Mouse (Mus musculus) megakaryocyte, embryonic 14.5 days (primary cell): ENCODE results near the gene Abcg4. TPM values are rescaled to one million over a fixed set of nuclear protein-coding genes. Genes with fewer than 3 reads are reported as not detected.

ENCODE experiments used
- H3K27me3 ChIP-seq: replicated peaks from 2 replicates; pipeline ENCODE3; 2012; ENCODE audit warnings: inconsistent platforms
- H3K36me3 ChIP-seq: replicated peaks from 2 replicates; pipeline ENCODE3; 2012; ENCODE audit warnings: low read length, inconsistent platforms, mixed read lengths
- H3K4me1 ChIP-seq: 2 replicates; pipeline ENCODE4 v1.6.1; 2012; ENCODE audit warnings: inconsistent platforms
- H3K4me3 ChIP-seq: replicated peaks from 2 replicates; pipeline ENCODE3; 2012; ENCODE audit warnings: moderate library complexity, mild to moderate bottlenecking, inconsistent platforms
- H3K9me3 ChIP-seq: 2 replicates; pipeline ENCODE4 v1.6.1; 2012; ENCODE audit warnings: inconsistent platforms
- FLI1 ChIP-seq: IDR thresholded peaks from 2 replicates; pipeline ENCODE4 v1.6.1; 2012; ENCODE audit warnings: low read length, inconsistent platforms, mixed read lengths
- GATA1 ChIP-seq: IDR thresholded peaks from 3 replicates; pipeline ENCODE4 v1.6.1; 2012; ENCODE audit warnings: mixed read lengths, low read length, inconsistent platforms, borderline replicate concordance
- polyA plus RNA-seq: library from polyadenylated mRNA; stranded (reverse); fragments of >175 nt; gene quantifications from 2 replicates; pipeline ENCODE4 v1.2.3, GENCODE M21; 2012; ENCODE audit warnings: low replicate concordance; ENCODE audit not compliant: insufficient read depth

Abcg4 gene
- polyA plus RNA-seq, 1 experiment: 0.19 TPM

DNA sequence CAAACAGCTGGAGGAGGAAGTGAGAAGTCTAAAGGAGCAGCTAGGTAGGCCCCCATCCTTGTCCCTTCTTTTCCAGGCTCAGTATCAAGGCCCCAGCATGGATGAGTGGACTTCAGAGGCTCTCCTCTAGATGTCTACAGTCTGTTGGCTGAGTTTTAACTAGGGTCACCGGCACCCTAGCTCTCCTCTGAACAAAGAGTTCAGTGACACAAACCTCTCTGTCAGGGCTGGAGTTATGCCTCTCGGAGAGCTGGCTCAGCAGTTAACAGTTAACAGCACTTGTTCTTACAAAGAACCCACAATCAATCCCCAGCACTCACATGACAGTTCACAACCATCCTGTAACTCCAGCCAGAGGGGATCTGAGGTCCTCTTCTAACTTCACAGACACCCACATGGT, 44.8 kb downstream of the Abcg4 start:
- Histone ChIP-seq H3K36me3 (no peaks in the 10 kb centered on the region), H3K4me3 (no peak overlapping the region), H3K9me3 (peaks cover 5% of the 10 kb centered on the region), H3K4me1 (peaks cover 72% of the 10 kb centered on the region), H3K27me3 (peaks cover 32% of the 10 kb centered on the region)
- TF ChIP-seq GATA1 (no peak), FLI1 (no peak)

DNA sequence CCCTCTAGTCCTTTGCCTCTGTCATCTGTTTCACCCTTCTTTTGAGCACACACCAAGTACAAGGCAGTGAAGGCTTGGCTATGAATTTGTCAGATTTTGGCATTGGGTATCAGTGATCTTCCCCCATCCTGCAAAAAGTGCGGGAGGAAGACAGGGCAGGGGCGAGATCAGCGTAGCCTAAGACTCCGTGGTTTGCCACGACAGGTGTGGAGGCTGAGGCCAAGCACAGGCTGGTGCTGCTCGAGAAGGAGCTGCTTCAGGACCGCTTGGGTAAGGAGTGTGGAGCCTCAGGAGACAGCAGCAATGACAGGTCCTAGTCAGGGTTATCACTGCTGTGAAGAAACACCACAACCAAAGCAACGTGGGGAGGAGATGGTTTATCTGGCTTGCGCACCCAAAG, 47.0 kb downstream of the Abcg4 start:
- H3K4me1 ChIP-seq: peaks cover 58% of the 10 kb centered on the region
- no peak for TF ChIP-seq GATA1
- TF ChIP-seq FLI1: no peak

DNA sequence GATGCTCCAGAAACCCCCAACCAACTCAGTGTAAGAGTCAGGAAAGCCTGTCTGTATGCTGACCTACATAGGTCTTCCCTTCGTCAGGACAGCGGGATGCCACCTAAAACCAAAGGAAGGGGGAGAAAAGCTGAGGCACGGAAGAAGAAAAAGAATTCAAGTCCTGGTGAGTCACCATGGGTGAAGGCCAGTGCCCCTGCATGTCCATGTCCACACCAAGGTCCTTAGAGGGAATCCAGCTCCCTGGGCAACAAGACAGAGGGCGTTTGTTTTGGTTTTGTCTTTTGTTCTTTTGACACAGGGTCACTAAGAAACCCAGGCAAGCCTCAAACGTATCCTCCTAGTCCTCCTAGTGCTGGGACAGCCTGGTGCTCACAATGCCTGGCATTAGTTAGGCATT, 47.5 kb downstream of the Abcg4 start:
- peaks cover 20% of the 10 kb centered on the region for H3K27me3 ChIP-seq
- H3K4me3 ChIP-seq: no peak overlapping the region
- H3K9me3 ChIP-seq: peaks cover 5% of the 10 kb centered on the region
- no peaks in the 10 kb centered on the region for H3K36me3 ChIP-seq
- TF ChIP-seq GATA1: no peak
- TF ChIP-seq FLI1: no peak
- H3K4me1 ChIP-seq: peaks cover 56% of the 10 kb centered on the region

More for the DNA sequence above, 47.0 kb downstream of the Abcg4 start:
- H3K27me3 ChIP-seq: peaks cover 20% of the 10 kb centered on the region
- H3K9me3 ChIP-seq: peaks cover 5% of the 10 kb centered on the region
- no peaks in the 10 kb centered on the region for H3K36me3 ChIP-seq
- peak overlapping the region; percentile 12 for H3K4me3 ChIP-seq

DNA sequence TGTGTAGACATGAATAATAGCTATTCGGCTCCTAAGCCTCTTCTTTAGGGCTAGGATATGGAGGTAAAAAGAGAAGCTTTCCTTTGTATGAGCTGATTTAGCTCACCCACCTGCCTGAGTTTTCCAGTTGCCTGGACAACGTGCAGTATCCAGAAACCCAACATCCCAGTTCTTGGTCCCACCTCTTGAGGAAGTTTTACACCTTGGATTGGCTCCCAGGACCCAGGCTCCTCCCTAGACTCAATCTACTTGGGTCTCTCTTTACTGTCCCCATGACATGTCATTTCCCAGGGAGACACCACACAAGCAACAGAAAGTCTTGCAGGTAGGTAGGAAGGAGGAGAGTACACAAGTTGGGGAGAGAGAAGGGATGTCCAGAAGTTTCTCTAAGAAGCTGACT, 48.0 kb downstream of the Abcg4 start, which contains the start of gene Ccdc153:
TSS of gene Ccdc153 (plus strand) at position 278 of the 400 bp plus-strand sequence.
- Histone ChIP-seq H3K4me3 (peak within 1 kb of the TSS; percentile 12), H3K4me1 (peaks cover 57% of the 10 kb centered on the region), H3K9me3 (peaks cover 5% of the 10 kb centered on the region), H3K27me3 (peaks cover 20% of the 10 kb centered on the region), H3K36me3 (no peaks in the 10 kb centered on the region)
- TF ChIP-seq GATA1 (no peak), FLI1 (no peak)

DNA sequence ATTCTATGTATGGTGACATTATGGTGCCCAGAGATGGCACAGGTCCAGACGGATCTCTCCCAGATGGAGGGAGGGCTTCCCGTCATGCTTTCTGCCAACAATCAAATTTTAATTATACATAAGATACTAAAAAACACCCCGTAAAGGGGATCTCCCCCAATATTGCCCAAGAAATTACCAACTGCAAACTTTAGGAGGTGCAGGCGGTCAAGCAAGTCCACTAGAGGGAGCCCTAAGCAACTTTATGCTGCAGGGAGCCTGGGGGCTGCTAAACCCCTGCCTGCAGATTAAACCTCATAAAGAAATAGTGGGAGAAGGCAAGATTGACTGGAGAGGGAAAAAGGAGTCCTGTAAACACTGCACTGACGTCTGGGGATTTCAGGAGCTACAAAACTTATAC, 49.0 kb downstream of the Abcg4 start:
- H3K9me3 ChIP-seq: peaks cover 5% of the 10 kb centered on the region
- peaks cover 53% of the 10 kb centered on the region for H3K4me1 ChIP-seq
- peaks cover 20% of the 10 kb centered on the region for H3K27me3 ChIP-seq
- no peak overlapping the region for H3K4me3 ChIP-seq
- no peak for TF ChIP-seq FLI1
- no peak for TF ChIP-seq GATA1
- H3K36me3 ChIP-seq: no peaks in the 10 kb centered on the region

DNA sequence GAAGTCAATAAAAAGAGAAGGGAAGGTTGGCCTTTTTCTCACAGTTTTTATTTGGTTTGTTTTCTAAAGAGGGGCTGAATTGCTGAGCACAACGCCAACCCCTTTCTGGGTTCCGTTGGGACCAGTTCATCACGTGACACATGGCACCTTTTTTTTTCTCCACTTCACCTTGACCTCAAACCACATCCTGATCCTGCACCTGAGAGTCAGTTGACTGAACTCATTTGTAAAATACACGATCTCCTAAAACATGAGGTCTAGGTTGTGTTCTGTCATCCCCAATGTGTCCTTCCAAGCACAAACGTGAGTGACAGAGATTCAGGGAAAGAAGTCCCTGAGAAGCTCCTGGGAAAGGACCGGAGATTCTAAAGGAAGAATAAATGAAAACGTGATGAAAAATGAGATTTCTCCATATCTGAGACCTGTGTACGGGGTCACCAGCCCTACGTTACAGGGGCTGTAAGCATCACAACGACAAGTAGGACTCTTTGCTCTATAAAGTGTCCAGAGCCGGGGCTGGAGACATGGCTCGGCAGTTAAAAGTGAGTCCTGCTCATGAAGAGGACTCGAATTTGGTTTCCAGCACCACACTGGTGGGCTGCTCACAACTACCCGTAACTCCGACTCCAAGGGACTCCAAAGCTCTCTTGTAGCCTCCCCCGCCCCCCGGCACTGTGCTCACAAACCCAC, 49.8 kb downstream of the Abcg4 start:
- Histone ChIP-seq H3K36me3 (no peaks in the 10 kb centered on the region), H3K27me3 (peaks cover 20% of the 10 kb centered on the region), H3K9me3 (peaks cover 5% of the 10 kb centered on the region), H3K4me3 (no peak overlapping the region), H3K4me1 (peaks cover 48% of the 10 kb centered on the region)
- no peak for TF ChIP-seq GATA1

DNA sequence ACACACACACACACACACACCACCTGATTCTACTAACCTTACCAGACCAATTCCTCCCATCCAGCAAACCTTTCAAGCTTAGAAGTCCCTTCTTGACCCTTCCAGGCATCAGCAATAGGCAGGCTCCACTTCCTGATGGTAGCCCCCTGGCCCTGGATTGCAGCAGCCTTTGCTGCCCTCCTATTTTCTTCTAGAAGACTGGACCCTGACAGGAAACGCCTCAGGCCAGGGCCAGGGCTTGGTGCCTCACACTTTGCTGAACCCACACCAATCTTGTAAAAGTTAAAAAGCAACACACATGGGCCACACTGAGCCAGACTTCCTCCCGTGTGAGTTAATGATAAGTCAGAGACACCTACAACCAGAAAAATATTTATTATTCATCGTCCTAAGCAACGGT, 51.3 kb downstream of the Abcg4 start:
- Histone ChIP-seq H3K27me3 (peaks cover 16% of the 10 kb centered on the region), H3K9me3 (peaks cover 5% of the 10 kb centered on the region), H3K4me3 (no peak overlapping the region), H3K36me3 (no peaks in the 10 kb centered on the region), H3K4me1 (peaks cover 41% of the 10 kb centered on the region)
- no peak for TF ChIP-seq GATA1
- no peak for TF ChIP-seq FLI1

DNA sequence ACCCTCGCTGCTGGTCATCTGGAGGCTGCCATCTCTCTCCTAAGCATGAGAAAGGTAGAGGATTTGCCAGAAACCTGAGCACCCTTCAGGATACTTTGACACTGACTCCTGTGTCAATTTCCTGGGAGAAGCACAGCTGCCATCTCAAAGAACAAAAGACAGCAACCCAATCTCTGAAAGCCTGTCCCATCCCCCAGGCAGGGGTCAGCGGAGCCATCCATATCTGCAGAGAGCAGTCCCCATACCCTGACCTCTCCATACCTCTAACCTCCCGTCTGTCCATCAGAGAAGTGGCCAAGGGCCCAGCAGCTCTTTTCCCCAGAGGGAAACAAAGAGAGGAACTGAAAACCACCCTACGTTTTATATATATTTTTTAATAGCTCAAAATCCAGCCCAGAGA, 51.8 kb downstream of the Abcg4 start:
- H3K27me3 ChIP-seq: peaks cover 15% of the 10 kb centered on the region
- no peak for TF ChIP-seq FLI1

DNA sequence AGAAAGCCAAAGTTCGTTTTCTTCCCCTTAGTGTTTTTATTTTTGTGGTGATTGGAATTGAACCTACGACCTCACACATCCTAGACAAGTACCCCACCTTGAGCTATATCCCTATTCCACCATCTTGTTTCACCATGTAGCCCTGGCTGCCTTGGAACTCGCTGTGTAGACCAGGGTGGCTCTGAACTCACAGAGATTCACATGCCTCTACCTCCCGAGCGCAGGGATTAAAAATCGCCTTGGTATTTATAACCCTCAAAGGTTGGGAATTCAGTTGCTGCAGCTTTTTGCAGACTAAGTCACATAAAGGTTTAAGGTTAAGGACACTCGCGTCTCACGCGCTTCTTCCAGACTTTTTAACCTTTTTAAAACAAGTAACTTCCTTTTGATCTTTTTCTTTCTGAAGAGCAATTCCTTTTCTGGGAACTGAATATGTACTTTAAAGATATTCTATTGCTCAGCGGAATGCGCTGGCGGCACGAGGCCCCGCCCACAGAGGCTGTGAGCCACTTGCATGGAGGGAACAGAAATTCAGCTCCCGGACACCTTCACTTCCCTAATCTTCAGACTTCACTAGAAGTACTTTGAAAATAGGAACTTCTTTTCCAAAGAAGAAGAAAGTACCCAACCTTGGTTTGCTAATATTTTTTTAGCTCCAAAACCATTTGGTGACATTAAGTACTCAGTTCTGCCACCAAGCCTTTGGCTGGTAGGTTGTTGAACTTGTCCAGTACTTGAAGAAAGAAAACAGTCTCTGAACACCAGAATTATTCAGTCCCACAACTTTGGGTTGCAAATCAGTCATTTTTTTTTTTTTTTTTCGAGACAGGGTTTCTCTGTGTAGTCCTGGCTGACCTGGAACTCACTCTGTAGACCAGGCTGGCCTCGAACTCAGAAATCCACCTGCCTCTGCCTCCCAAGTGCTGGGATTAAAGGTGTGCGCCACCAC, 53.7 kb downstream of the Abcg4 start:
- Histone ChIP-seq H3K9me3 (no peaks in the 10 kb centered on the region), H3K27me3 (no peaks in the 10 kb centered on the region), H3K4me1 (peaks cover 42% of the 10 kb centered on the region), H3K36me3 (peaks cover 10% of the 10 kb centered on the region), H3K4me3 (peak overlapping the region; percentile 97)
- TF ChIP-seq FLI1 (no peak), GATA1 (no peak)

More for the DNA sequence above, 51.8 kb downstream of the Abcg4 start:
- Histone ChIP-seq H3K4me3 (no peak overlapping the region), H3K4me1 (peaks cover 45% of the 10 kb centered on the region), H3K36me3 (peaks cover 4% of the 10 kb centered on the region), H3K9me3 (peaks cover 3% of the 10 kb centered on the region)
